In the genomic region with DNA sequence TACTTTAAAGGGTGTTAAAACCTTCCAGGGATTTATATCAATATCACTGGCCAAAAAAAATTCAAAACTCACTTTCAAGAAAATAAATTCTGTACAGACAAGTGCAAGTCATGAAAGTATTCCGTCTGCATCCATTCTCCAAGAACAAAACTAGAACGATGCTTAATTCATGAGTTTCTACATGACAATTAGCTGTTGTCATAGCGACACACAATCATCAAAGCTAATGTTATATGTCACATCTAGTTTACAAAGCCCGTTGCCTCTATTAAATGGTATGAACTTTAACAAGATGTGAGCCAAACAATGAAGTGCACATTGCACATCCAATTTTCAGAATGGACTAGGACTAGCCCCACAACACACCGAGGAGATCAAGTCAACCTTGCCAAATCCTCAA, we compare ENCODE assay signal across 16 mouse cellular contexts. TPM values are rescaled to one million over a fixed set of nuclear protein-coding genes. Genes with fewer than 3 reads are reported as not detected.
DNase-seq lines count a peak whose midpoint lies in the region; ATAC-seq lines count a peak whose summit lies in the region.
"Had no signal": no experiment of that assay in that cellular context is flagged by ENCODE, and none has a peak within 500 bp of the region (broad histone marks: within the 10 kb centered on the region; RNA-seq: fewer than 3 reads in every experiment).

No protein-coding gene starts in this region.

- no peak overlapping the region for H3K4me2 ChIP-seq in forebrain, embryonic 16.5 days (ENCODE audit: low read length)
- no peak overlapping the region for H3K4me2 ChIP-seq in midbrain, embryonic 14.5 days (ENCODE audit: low read length)
- H3K4me2 ChIP-seq: heart, embryonic 11.5 days; heart, embryonic 15.5 days; hindbrain, embryonic 14.5 days had no signal

- H3K9ac ChIP-seq in forebrain, embryonic 16.5 days (replicated peaks; ENCODE audit: low read depth, low read length), result no peak overlapping the region
- H3K9ac ChIP-seq in midbrain, embryonic 14.5 days (replicated peaks; ENCODE audit: low read length), result no peak overlapping the region
- H3K9ac ChIP-seq: heart, embryonic 15.5 days; hindbrain, embryonic 14.5 days had no signal

- H3K4me3 ChIP-seq in forebrain, embryonic 16.5 days (replicated peaks; ENCODE audit: low read length), result no peak overlapping the region
- H3K4me3 ChIP-seq in forebrain, embryonic 10.5 days, result no peak overlapping the region
- H3K4me3 ChIP-seq in midbrain, embryonic 14.5 days (replicated peaks; ENCODE audit: low read depth, low read length), result no peak overlapping the region
- no peak overlapping the region for H3K4me3 ChIP-seq in midbrain, embryonic 10.5 days
- H3K4me3 ChIP-seq: embryonic facial prominence, embryonic 10.5 days; heart, embryonic 15.5 days had no signal

- 0 out of 2 replicates have a peak, but pooled peaks have one; percentile 8 for ATAC-seq in forebrain, embryonic 16.5 days
- no peak for ATAC-seq in midbrain, embryonic 14.5 days (ENCODE audit: low FRiP score, low TSS enrichment)
- no peak for ATAC-seq in cerebellum, adult (ENCODE audit: insufficient number of reproducible peaks, low FRiP score, low TSS enrichment)

- WGBS in forebrain, embryonic 16.5 days, result 25% methylated on average over 5 of the region's 5 CpGs
- WGBS in forebrain, embryonic 10.5 days, result 84% methylated on average over 5 of the region's 5 CpGs
- WGBS in midbrain, embryonic 14.5 days, result 29% methylated on average over 5 of the region's 5 CpGs
- 74% methylated on average over 5 of the region's 5 CpGs for WGBS in midbrain, embryonic 10.5 days

- H3K27me3 ChIP-seq in forebrain, embryonic 16.5 days (replicated peaks; ENCODE audit: control insufficient read depth, insufficient read depth, low read length), result no peaks in the 10 kb centered on the region
- no peaks in the 10 kb centered on the region for H3K27me3 ChIP-seq in forebrain, embryonic 10.5 days (ENCODE audit: poor library complexity, severe bottlenecking)
- no peaks in the 10 kb centered on the region for H3K27me3 ChIP-seq in midbrain, embryonic 14.5 days (ENCODE audit: control insufficient read depth, insufficient read depth, low read length)
- no peaks in the 10 kb centered on the region for H3K27me3 ChIP-seq in midbrain, embryonic 10.5 days (ENCODE audit: low read depth, poor library complexity, severe bottlenecking)
- H3K27me3 ChIP-seq: heart, embryonic 15.5 days had no signal

- no peaks in the 10 kb centered on the region for H3K9me3 ChIP-seq in forebrain, embryonic 16.5 days (ENCODE audit: control insufficient read depth, low read length)
- H3K9me3 ChIP-seq in forebrain, embryonic 10.5 days, result no peaks in the 10 kb centered on the region
- H3K9me3 ChIP-seq in midbrain, embryonic 14.5 days (ENCODE audit: control insufficient read depth, low read length), result no peaks in the 10 kb centered on the region
- H3K9me3 ChIP-seq in midbrain, embryonic 10.5 days (replicated peaks), result no peaks in the 10 kb centered on the region
- H3K9me3 ChIP-seq: embryonic facial prominence, embryonic 10.5 days; heart, embryonic 15.5 days had no signal

- no peak overlapping the region for H3K27ac ChIP-seq in forebrain, embryonic 16.5 days (ENCODE audit: low read length)
- no peak overlapping the region for H3K27ac ChIP-seq in forebrain, embryonic 10.5 days
- no peak overlapping the region for H3K27ac ChIP-seq in midbrain, embryonic 14.5 days (replicated peaks; ENCODE audit: low read depth, low read length)
- H3K27ac ChIP-seq in midbrain, embryonic 10.5 days (replicated peaks), result no peak overlapping the region
- H3K27ac ChIP-seq: embryonic facial prominence, embryonic 10.5 days; heart, embryonic 15.5 days; hindbrain, embryonic 14.5 days had no signal

- peaks cover 11% of the 10 kb centered on the region; the same call in 1 of the 2 replicates for H3K4me1 ChIP-seq in forebrain, embryonic 16.5 days (replicated peaks; ENCODE audit: control insufficient read depth, insufficient read depth, low read length)
- H3K4me1 ChIP-seq in forebrain, embryonic 10.5 days, result peaks cover 9% of the 10 kb centered on the region; the same call in 1 of the 2 replicates
- no peaks in the 10 kb centered on the region for H3K4me1 ChIP-seq in midbrain, embryonic 14.5 days (ENCODE audit: control insufficient read depth, insufficient read depth, low read length)
- H3K4me1 ChIP-seq in midbrain, embryonic 10.5 days, result peaks cover 29% of the 10 kb centered on the region
- H3K4me1 ChIP-seq: embryonic facial prominence, embryonic 10.5 days; heart, embryonic 15.5 days had no signal

- H3K36me3 ChIP-seq in forebrain, embryonic 16.5 days (ENCODE audit: control insufficient read depth, insufficient read depth), result no peaks in the 10 kb centered on the region
- no peaks in the 10 kb centered on the region for H3K36me3 ChIP-seq in forebrain, embryonic 10.5 days (replicated peaks)
- H3K36me3 ChIP-seq in midbrain, embryonic 14.5 days (ENCODE audit: control insufficient read depth, insufficient read depth, low read length), result no peaks in the 10 kb centered on the region
- no peaks in the 10 kb centered on the region for H3K36me3 ChIP-seq in midbrain, embryonic 10.5 days
- H3K36me3 ChIP-seq: embryonic facial prominence, embryonic 10.5 days had no signal

- DNase-seq in forebrain, embryonic 10.5 days (ENCODE audit: extremely low spot score, low spot score), result no peak
- peak; percentile 37 for DNase-seq in midbrain, embryonic 14.5 days
- no peak for DNase-seq in midbrain, embryonic 10.5 days (ENCODE audit: low spot score)
- peak; percentile 16 for DNase-seq in thymus, postnatal 0 days (ENCODE audit: low spot score)
- DNase-seq in thymus, postnatal 4 days, result no peak
- DNase-seq: adrenal gland, postnatal 10 days; cerebellum, adult 2 months; cerebellum, postnatal 10 days; gastrocnemius, postnatal 36 days; heart, postnatal 14 days had no signal

RNA-seq across cellular contexts. Expression of gene Txk, which starts 9.2 kb away (rescaled TPM):
- 0.13 TPM in 1 of 2 replicates, not detected in the other for polyA plus RNA-seq in forebrain, embryonic 16.5 days (2015; fragmentation: Nextera tagmentation; extraction: Ambion mirVana)
- not detected in 2 replicates for polyA plus RNA-seq in forebrain, embryonic 10.5 days (2016; fragmentation: Nextera tagmentation; extraction: Ambion mirVana)
- 0.12 and 0.13 TPM in 2 replicates for polyA plus RNA-seq in midbrain, embryonic 14.5 days (2014; fragmentation: Nextera tagmentation; extraction: Ambion mirVana)
- 0.06 TPM in 1 of 2 replicates, not detected in the other for polyA plus RNA-seq in midbrain, embryonic 10.5 days (2016; fragmentation: Nextera tagmentation; extraction: Ambion mirVana)
- polyA plus RNA-seq in thymus, postnatal 0 days (2015; fragmentation: Nextera tagmentation; extraction: Ambion mirVana), result 57.9 and 64.1 TPM in 2 replicates
- polyA plus RNA-seq: embryonic facial prominence, embryonic 10.5 days had no signal

Comparison
In these comparisons a context has a peak if more than half of its experiments do, and no peak if none do; other contexts are left out.
1. DNase-seq: peak in midbrain, embryonic 14.5 days (single experiment) and thymus, postnatal 0 days (single experiment); none in forebrain, embryonic 10.5 days (single experiment), midbrain, embryonic 10.5 days (single experiment) and thymus, postnatal 4 days (single experiment).
2. RNA of gene Txk, which starts 9.2 kb away (polyA plus RNA-seq): 57.9 to 64.1 TPM in thymus, postnatal 0 days; 0.13 TPM in forebrain, embryonic 16.5 days, 0.12 to 0.13 TPM in midbrain, embryonic 14.5 days, not detected in forebrain, embryonic 10.5 days and 0.06 TPM in midbrain, embryonic 10.5 days; every median in the first group is over 10 times any median in the second.